Mouse (Mus musculus): ENCODE results near the gene Tmem231.
"Not testable (repeated sequence)": the region's sequence is repeated elsewhere in the genome, so short reads cannot be mapped to it uniquely, and the experiment has no call there.

Tmem231 gene

GRCm38 (mm10) chr8:111950846-111951245 lies 17.2 kb upstream of the Tmem231 start:
- DNase-seq (ENCODE audit: low spot score in 2 of 2), result no peak

- no peak for DNase-seq (ENCODE audit: low spot score in 2 of 2)
Measured at GRCm38 (mm10) chr8:111947954-111948353, 14.3 kb upstream of the Tmem231 start.

GRCm38 (mm10) chr8:111947144-111947543 lies 13.5 kb upstream of the Tmem231 start:
- no peak for DNase-seq (ENCODE audit: low spot score in 2 of 2)

GRCm38 (mm10) chr8:111943544-111943943 lies 9.9 kb upstream of the Tmem231 start:
- no peak for DNase-seq (ENCODE audit: low spot score in 2 of 2)

- DNase-seq (ENCODE audit: low spot score in 2 of 2), result peak in 1 of 2 experiments; percentile 16
Measured at GRCm38 (mm10) chr8:111941101-111941454, 7.4 kb upstream of the Tmem231 start.

- peak; percentile 92 for DNase-seq (ENCODE audit: low spot score in 2 of 2)
Measured at GRCm38 (mm10) chr8:111940171-111941100, 6.8 kb upstream of the Tmem231 start, which contains the start of gene Gabarapl2. Gene Gabarapl2 (plus strand): TSS chr8:111940703.

- DNase-seq (ENCODE audit: low spot score in 2 of 2), result no peak
Measured at GRCm38 (mm10) chr8:111939516-111940142, 5.9 kb upstream of the Tmem231 start.

- not testable (repeated sequence) for DNase-seq (ENCODE audit: low spot score in 2 of 2)
Measured at GRCm38 (mm10) chr8:111938076-111938985, 4.7 kb upstream of the Tmem231 start.

GRCm38 (mm10) chr8:111937184-111937583 lies 3.5 kb upstream of the Tmem231 start:
- no peak for DNase-seq (ENCODE audit: low spot score in 2 of 2)

- DNase-seq (ENCODE audit: low spot score in 2 of 2), result no peak
Measured at GRCm38 (mm10) chr8:111934201-111934600, 520 bp upstream of the Tmem231 start.

GRCm38 (mm10) chr8:111932580-111933336 lies 923 bp downstream of the Tmem231 start:
- DNase-seq (ENCODE audit: low spot score in 2 of 2), result no peak

- no peak for DNase-seq (ENCODE audit: low spot score in 2 of 2)
Measured at GRCm38 (mm10) chr8:111931721-111932120, 2.0 kb downstream of the Tmem231 start.

GRCm38 (mm10) chr8:111929648-111930344 lies 3.9 kb downstream of the Tmem231 start:
- no peak for DNase-seq (ENCODE audit: low spot score in 2 of 2)

- no peak for DNase-seq (ENCODE audit: low spot score in 2 of 2)
Measured at GRCm38 (mm10) chr8:111924976-111925375, 8.7 kb downstream of the Tmem231 start.

GRCm38 (mm10) chr8:111923383-111923804 lies 10.3 kb downstream of the Tmem231 start:
- no peak for DNase-seq (ENCODE audit: low spot score in 2 of 2)

- no peak for DNase-seq (ENCODE audit: low spot score in 2 of 2)
Measured at GRCm38 (mm10) chr8:111920971-111921370, 12.7 kb downstream of the Tmem231 start.

- DNase-seq (ENCODE audit: low spot score in 2 of 2), result no peak
Measured at GRCm38 (mm10) chr8:111919663-111920062, 14.0 kb downstream of the Tmem231 start.

- DNase-seq (ENCODE audit: low spot score in 2 of 2), result peak in 1 of 2 experiments; percentile 12
Measured at GRCm38 (mm10) chr8:111912860-111913432, 20.7 kb downstream of the Tmem231 start.

GRCm38 (mm10) chr8:111911572-111911971 lies 22.1 kb downstream of the Tmem231 start:
- no peak for DNase-seq (ENCODE audit: low spot score in 2 of 2)
